ENCODE assay signal across 23 mouse cellular contexts in genomic region chr8:61322462-61322861, GRCm38 (mm10).
"Had no signal": no experiment of that assay in that cellular context is flagged by ENCODE, and none has a peak within 500 bp of the region (broad histone marks: within the 10 kb centered on the region; RNA-seq: fewer than 3 reads in every experiment).

No protein-coding gene starts in this region.

- H3K36me3 ChIP-seq: limb, embryonic 13.5 days; liver, embryonic 12.5 days; liver, embryonic 15.5 days; lung, embryonic 15.5 days; midbrain, embryonic 12.5 days; neural tube, embryonic 12.5 days had no signal

- DNase-seq: kidney, adult 2 months; kidney, postnatal 25 days; layer of hippocampus, adult 9-11 months; layer of hippocampus, postnatal 36 days; liver; lung, adult 18-20 months; lung, postnatal 10 days; lung, postnatal 36 days; retina, postnatal 1 day; right cerebral cortex, postnatal 25 days; spleen, adult 18-20 months; thymus, adult 18-20 months; thymus, postnatal 36 days had no signal

- H3K4me2 ChIP-seq: limb, embryonic 13.5 days; liver, embryonic 12.5 days; liver, embryonic 15.5 days; lung, embryonic 15.5 days; midbrain, embryonic 12.5 days; neural tube, embryonic 12.5 days had no signal

- H3K4me3 ChIP-seq: layer of hippocampus, adult 2 months; left cerebral cortex, adult 2 months; limb, embryonic 13.5 days; liver, embryonic 12.5 days; liver, embryonic 15.5 days; lung, embryonic 15.5 days; megakaryocyte, embryonic 14.5 days; midbrain, embryonic 12.5 days; neural tube, embryonic 12.5 days had no signal

- H3K9me3 ChIP-seq: limb, embryonic 13.5 days; liver, embryonic 12.5 days; liver, embryonic 15.5 days; lung, embryonic 15.5 days; midbrain, embryonic 12.5 days; neural tube, embryonic 12.5 days had no signal

- H3K27ac ChIP-seq: layer of hippocampus, adult 2 months; left cerebral cortex, adult 2 months; limb, embryonic 13.5 days; liver, embryonic 12.5 days; liver, embryonic 15.5 days; lung, embryonic 15.5 days; midbrain, embryonic 12.5 days; neural tube, embryonic 12.5 days had no signal

- H3K4me1 ChIP-seq: liver, embryonic 12.5 days; liver, embryonic 15.5 days; megakaryocyte, embryonic 14.5 days had no signal

- H3K9ac ChIP-seq: limb, embryonic 13.5 days; liver, embryonic 12.5 days; liver, embryonic 15.5 days; lung, embryonic 15.5 days; midbrain, embryonic 12.5 days; neural tube, embryonic 12.5 days had no signal

- H3K27me3 ChIP-seq: limb, embryonic 13.5 days; liver, embryonic 12.5 days; liver, embryonic 15.5 days; lung, embryonic 15.5 days; megakaryocyte, embryonic 14.5 days; midbrain, embryonic 12.5 days; neural tube, embryonic 12.5 days had no signal

- ATAC-seq: intestine, postnatal 0 days; liver, embryonic 12.5 days had no signal
